Mouse (Mus musculus): ENCODE measurements around the gene Fbxo24.

DNA sequence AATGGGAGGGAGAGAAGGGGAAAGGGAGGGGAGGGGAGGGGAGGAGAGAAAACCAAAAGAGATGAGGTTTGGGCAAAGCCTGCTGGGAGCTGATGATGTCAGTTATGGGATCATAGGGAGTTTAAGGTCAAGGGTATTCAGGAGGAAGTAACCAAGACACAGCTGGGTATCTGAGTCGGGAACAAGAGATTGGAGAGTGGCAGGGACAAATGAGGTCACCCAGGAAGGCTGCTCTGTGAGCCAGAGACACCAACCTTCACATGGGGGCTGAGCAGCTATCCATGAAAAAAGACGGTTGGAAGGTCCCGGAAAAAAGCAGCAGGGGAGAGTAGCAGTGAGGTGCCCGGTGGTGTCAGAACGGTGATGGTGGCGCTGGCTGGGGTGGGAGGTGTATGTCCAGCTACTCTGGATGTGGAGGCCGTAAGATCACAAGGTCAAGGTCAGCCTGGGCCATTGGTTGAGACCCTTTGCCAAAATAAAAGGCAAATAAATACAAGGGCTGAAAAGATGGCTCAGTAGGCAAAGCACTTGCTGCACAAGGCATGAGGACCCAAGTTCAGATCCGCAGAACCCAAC, 60.5 kb downstream of the Fbxo24 start:
- no peak for TF ChIP-seq CTCF (IDR thresholded peaks at IDR 0.05; ENCODE audit: low read depth)
- TF ChIP-seq EP300 (optimal IDR thresholded peaks at IDR 0.05), result no peak

Data from stomach, postnatal 0 days (tissue).